Mouse (Mus musculus) limb, embryonic 11.5 days (tissue): ENCODE measurements around the gene Nupl1. TPM values are rescaled to one million over a fixed set of nuclear protein-coding genes. Genes with fewer than 3 reads are reported as not detected.

Source experiments
- ATAC-seq: fragments of 200-750 bp; cut with Nextera tagmentation; 2 replicates; pipeline ENCODE4 v1.8.0; 2017; ENCODE audit warnings: low read depth; ENCODE audit not compliant: insufficient number of reproducible peaks, low FRiP score, low TSS enrichment
- DNase-seq: peaks from one replicate; pipeline ENCODE4 v3.0.0-alpha.2; 2015; ENCODE audit warnings: low spot score
- H3K27ac ChIP-seq: fragments of 300-500 bp; sonication (generic); replicated peaks from 2 replicates; pipeline ENCODE4 v1.5.1; 2014; ENCODE audit warnings: low read depth, mild to moderate bottlenecking, low read length
- H3K27me3 ChIP-seq: fragments of 300-500 bp; sonication (generic); 2 replicates; pipeline ENCODE4 v1.6.1; 2014; ENCODE audit warnings: mild to moderate bottlenecking, low read length, mixed read lengths; ENCODE audit not compliant: control insufficient read depth, insufficient read depth
- H3K36me3 ChIP-seq: fragments of 300-500 bp; sonication (generic); 2 replicates; pipeline ENCODE4 v1.6.1; 2014; ENCODE audit warnings: mild to moderate bottlenecking, low read length, moderate library complexity, mixed read lengths; ENCODE audit not compliant: control insufficient read depth, insufficient read depth
- H3K4me1 ChIP-seq: fragments of 300-500 bp; sonication (generic); 2 replicates; pipeline ENCODE4 v1.6.1; 2014; ENCODE audit warnings: low read length, mixed read lengths; ENCODE audit not compliant: control insufficient read depth, insufficient read depth
- H3K4me2 ChIP-seq: fragments of 300-500 bp; sonication (generic); 2 replicates; pipeline ENCODE4 v1.6.1; 2014; ENCODE audit warnings: low read depth, mild to moderate bottlenecking, moderate library complexity; ENCODE audit not compliant: severe bottlenecking
- H3K4me3 ChIP-seq: fragments of 300-500 bp; sonication (generic); 2 replicates; pipeline ENCODE4 v1.5.1; 2014; ENCODE audit warnings: low read depth, low read length
- H3K9ac ChIP-seq: fragments of 300-500 bp; sonication (generic); 2 replicates; pipeline ENCODE4 v1.6.1; 2014; ENCODE audit warnings: mild to moderate bottlenecking, low read length
- H3K9me3 ChIP-seq: fragments of 300-500 bp; sonication (generic); 2 replicates; pipeline ENCODE4 v1.6.1; 2016; ENCODE audit warnings: low read length; ENCODE audit not compliant: control insufficient read depth
- WGBS: fragments of 180-500 bp; shearing (Covaris S2); extraction: QIAGEN DNeasy Blood & Tissue Kit; methylation state at CpG from one replicate; pipeline ENCODE4 v1.1.7; 2014; 5-methylcytosine and 5-hydroxymethylcytosine counted together
- microRNA counts: library from miRNA; unstranded; fragments of <30 nt; microRNA quantifications from one replicate; lab custom pipeline; 2016
- microRNA-seq: library from miRNA; unstranded; fragments of <30 nt; microRNA quantifications from one replicate; pipeline ENCODE4, GENCODE M21; 2016
- polyA plus RNA-seq: library from polyadenylated mRNA; unstranded; fragments of >200 nt; fragmentation: Nextera tagmentation; extraction: Ambion mirVana; gene quantifications from 2 replicates; pipeline ENCODE4 v1.2.1, GENCODE M21; 2014

The Nupl1 gene
- polyA plus RNA-seq, 1 experiment from 2014 or later = not detected

- DNase-seq (no peak), ATAC-seq (no peak)
- Histone ChIP-seq H3K36me3 (no peaks in the 10 kb centered on the region), H3K4me2 (no peak overlapping the region), H3K9me3 (no peaks in the 10 kb centered on the region), H3K27ac (no peak overlapping the region), H3K9ac (no peak overlapping the region), H3K4me3 (no peak overlapping the region), H3K4me1 (no peaks in the 10 kb centered on the region), H3K27me3 (no peaks in the 10 kb centered on the region)
- WGBS = 85% methylated on average over 11 of the region's 11 CpGs
These were observed 98.9 kb downstream of the Nupl1 start for GRCm38 (mm10) chr14:60152373-60152772.

DNA sequence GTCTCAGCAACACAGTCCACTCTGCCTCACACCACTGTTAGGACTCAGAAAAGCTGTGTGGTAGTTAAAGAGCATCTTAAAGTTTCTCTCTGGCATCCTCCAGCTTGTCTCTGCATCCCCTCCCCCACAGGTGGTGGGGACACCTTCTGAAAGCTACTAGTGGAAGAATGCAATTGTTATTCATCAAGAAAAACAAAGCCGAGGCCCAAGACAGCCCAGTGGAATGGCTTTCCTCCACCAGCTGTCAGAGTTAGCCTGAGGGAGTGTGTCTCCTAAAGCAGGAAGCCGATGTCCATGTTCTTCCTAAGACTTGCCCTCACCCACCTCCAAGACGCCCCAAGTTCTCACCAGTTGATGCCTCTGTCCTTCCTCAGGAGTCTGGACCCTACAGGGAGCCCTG, 102.3 kb downstream of the Nupl1 start:
- H3K27me3 ChIP-seq = no peaks in the 10 kb centered on the region
- H3K27ac ChIP-seq = no peak overlapping the region
- H3K4me1 ChIP-seq = no peaks in the 10 kb centered on the region
- no peaks in the 10 kb centered on the region for H3K9me3 ChIP-seq
- DNase-seq (no peak), ATAC-seq (no peak)
- H3K36me3 ChIP-seq = no peaks in the 10 kb centered on the region
- H3K4me3 ChIP-seq = no peak overlapping the region
- H3K4me2 ChIP-seq = no peak overlapping the region
- no peak overlapping the region for H3K9ac ChIP-seq
- WGBS = 51% methylated on average over 3 of the region's 3 CpGs

DNA sequence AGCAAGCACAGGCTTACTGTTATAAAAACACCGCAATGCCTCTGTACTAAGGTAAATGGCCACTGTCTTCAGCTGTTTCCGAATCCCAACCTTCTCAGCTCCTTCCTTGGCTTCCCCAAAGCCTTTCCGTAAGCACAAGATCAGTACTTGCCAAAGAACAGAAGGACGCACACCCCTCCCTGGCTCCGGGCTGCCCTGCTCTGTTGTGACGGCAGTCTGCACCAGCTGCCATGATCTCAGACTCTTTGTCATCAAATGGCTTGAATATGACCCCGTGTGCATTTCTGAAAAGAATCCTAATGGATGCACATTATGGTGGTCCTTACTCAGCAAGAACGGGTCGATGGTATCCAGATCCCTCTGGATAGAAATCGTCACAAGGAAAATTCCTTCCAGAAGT, 108.0 kb downstream of the Nupl1 start:
- Histone ChIP-seq H3K4me1 (no peaks in the 10 kb centered on the region), H3K4me3 (no peak overlapping the region), H3K27me3 (no peaks in the 10 kb centered on the region), H3K36me3 (no peaks in the 10 kb centered on the region), H3K9ac (no peak overlapping the region), H3K9me3 (no peaks in the 10 kb centered on the region), H3K4me2 (no peak overlapping the region), H3K27ac (no peak overlapping the region)
- no peak for ATAC-seq
- 89% methylated on average over 10 of the region's 10 CpGs for WGBS
- no peak for DNase-seq

DNA sequence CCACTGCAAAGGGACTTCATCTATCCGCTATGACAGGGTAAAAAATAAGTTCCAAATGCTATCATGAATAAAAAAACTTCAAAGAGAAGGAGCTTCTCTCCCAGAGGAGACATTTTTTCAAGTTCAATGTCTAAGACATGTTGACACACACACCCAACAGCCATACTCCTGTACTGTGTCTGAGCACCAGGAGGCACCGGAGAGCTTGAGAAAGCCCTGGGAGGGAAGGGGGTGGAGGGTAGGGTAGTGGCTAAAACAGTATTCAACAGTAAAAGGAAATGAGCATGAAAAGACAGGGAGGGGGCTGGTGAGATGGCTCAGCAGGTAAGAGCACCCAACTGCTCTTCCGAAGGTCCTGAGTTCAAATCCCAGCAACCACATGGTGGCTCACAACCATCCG, 112.9 kb downstream of the Nupl1 start:
- Histone ChIP-seq H3K4me2 (no peak overlapping the region), H3K4me3 (no peak overlapping the region), H3K4me1 (no peaks in the 10 kb centered on the region), H3K27ac (no peak overlapping the region), H3K9me3 (no peaks in the 10 kb centered on the region), H3K27me3 (no peaks in the 10 kb centered on the region), H3K36me3 (no peaks in the 10 kb centered on the region), H3K9ac (no peak overlapping the region)
- no peak for ATAC-seq
- no peak for DNase-seq
- 92% methylated on average over 3 of the region's 4 CpGs for WGBS

- no peak for ATAC-seq
- DNase-seq = no peak
- Histone ChIP-seq H3K4me2 (no peak overlapping the region), H3K27ac (no peak overlapping the region), H3K27me3 (no peaks in the 10 kb centered on the region), H3K4me1 (no peaks in the 10 kb centered on the region), H3K9me3 (no peaks in the 10 kb centered on the region), H3K36me3 (no peaks in the 10 kb centered on the region), H3K9ac (no peak overlapping the region), H3K4me3 (no peak overlapping the region)
- WGBS = 73% methylated on average over 6 of the region's 6 CpGs
These were observed 113.4 kb downstream of the Nupl1 start for GRCm38 (mm10) chr14:60137812-60138211.

DNA sequence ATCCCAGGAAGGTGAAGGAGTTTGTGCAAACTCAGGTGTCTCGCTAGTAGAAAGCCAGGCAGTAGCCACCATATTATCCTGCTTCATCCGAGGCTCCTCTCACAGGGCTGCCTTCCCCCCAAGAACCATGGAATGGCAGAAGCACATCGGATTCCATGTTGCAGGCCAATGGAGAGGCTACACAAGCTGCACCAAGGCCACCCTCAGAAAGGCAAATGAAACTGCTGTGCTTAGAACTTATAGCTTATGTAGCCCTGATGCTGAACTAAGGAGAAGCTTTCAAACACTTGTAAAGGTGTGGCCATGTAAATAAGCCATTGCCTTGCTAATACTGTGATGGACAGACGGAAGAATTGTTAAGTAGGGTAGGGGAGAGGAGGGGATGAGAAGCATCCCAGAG, 115.4 kb downstream of the Nupl1 start:
- no peak overlapping the region for H3K27ac ChIP-seq
- H3K9ac ChIP-seq = no peak overlapping the region
- H3K4me2 ChIP-seq = no peak overlapping the region
- no peaks in the 10 kb centered on the region for H3K4me1 ChIP-seq
- no peak overlapping the region for H3K4me3 ChIP-seq
- H3K9me3 ChIP-seq = no peaks in the 10 kb centered on the region
- no peak for ATAC-seq
- H3K36me3 ChIP-seq = no peaks in the 10 kb centered on the region
- no peaks in the 10 kb centered on the region for H3K27me3 ChIP-seq
- 83% methylated on average over 4 of the region's 4 CpGs for WGBS
- DNase-seq = no peak

- 79% methylated on average over 9 of the region's 9 CpGs for WGBS
- H3K36me3 ChIP-seq = no peaks in the 10 kb centered on the region
- no peak overlapping the region for H3K4me2 ChIP-seq
- DNase-seq (no peak), ATAC-seq (no peak)
- no peaks in the 10 kb centered on the region for H3K9me3 ChIP-seq
- H3K27me3 ChIP-seq = no peaks in the 10 kb centered on the region
- H3K9ac ChIP-seq = no peak overlapping the region
- no peak overlapping the region for H3K27ac ChIP-seq
- H3K4me3 ChIP-seq = no peak overlapping the region
- no peaks in the 10 kb centered on the region for H3K4me1 ChIP-seq
These were observed 116.5 kb downstream of the Nupl1 start for GRCm38 (mm10) chr14:60134720-60135119.

MicroRNAs encoded within 50 kb of the gene (microRNA counts, 519-probe panel; counts per million panel counts)
- microRNA mmu-miR-719 (lab: Ali Mortazavi, UCI) = not detected

Small RNA genes lying within 50 kb of the gene (microRNA-seq; reads per million reads assigned to microRNA genes)
- gene Mir719 = not detected

Other genes with a start within 250 kb of the Nupl1 start
- gene Atp8a2, start 54.3 kb downstream of the Nupl1 start, polyA plus RNA-seq = 2.7 and 3.5 TPM in 2 replicates
- 67.0 and 69.9 TPM in 2 replicates for gene Gm49336, start 76 bp upstream of the Nupl1 start, polyA plus RNA-seq
- 24.7 and 25.9 TPM in 2 replicates for gene Mtmr6, start 13.8 kb upstream of the Nupl1 start, polyA plus RNA-seq
- gene Amer2, start 121.8 kb upstream of the Nupl1 start, polyA plus RNA-seq = 3.3 and 3.7 TPM in 2 replicates